Mouse (Mus musculus): ENCODE results near the gene Krtap4-13. TPM values are rescaled to one million over a fixed set of nuclear protein-coding genes. Genes with fewer than 3 reads are reported as not detected.
"Not testable (repeated sequence)": the region's sequence is repeated elsewhere in the genome, so short reads cannot be mapped to it uniquely, and the experiment has no call there.

Gene Krtap4-13
- total and polyA plus RNA-seq, 3 experiments: not detected

GRCm38 (mm10) chr11:99793367-99793766 is 16.3 kb downstream of the Krtap4-13 start, which contains the start of gene Gm11596:
Gene Gm11596, minus strand, starts transcription at chr11:99793467.
- H3K27me3 ChIP-seq (ENCODE audit: control insufficient read depth in 1 of 2, insufficient read depth in 2 of 2, low read length in 2 of 2): no peaks in the 10 kb centered on the region
- no peaks in the 10 kb centered on the region for H3K36me3 ChIP-seq (ENCODE audit: control insufficient read depth in 1 of 2, insufficient read depth in 2 of 2, low read length in 2 of 2)
- no peaks in the 10 kb centered on the region for H3K4me1 ChIP-seq (ENCODE audit: control insufficient read depth in 1 of 2, insufficient read depth in 2 of 2, low read length in 2 of 2)
- TF ChIP-seq UBTF (IDR thresholded peaks at IDR 0.05; ENCODE audit: borderline replicate concordance, insufficient read depth, low read depth, low read length) (no peak), ZKSCAN1 (IDR thresholded peaks at IDR 0.05; ENCODE audit: low read depth, low read length) (no peak), CTCF (IDR thresholded peaks at IDR 0.05 in 2 of 3, conservative IDR thresholded peaks at IDR 0.05 in 1 of 3; ENCODE audit: control insufficient read depth in 1 of 3, insufficient read depth in 1 of 3, low read depth in 2 of 3, low read length in 3 of 3, poor library complexity in 1 of 3, severe bottlenecking in 1 of 3) (no peak), MAZ (IDR thresholded peaks at IDR 0.05; ENCODE audit: low read depth, low read length) (no peak), TAL1 (IDR thresholded peaks at IDR 0.05; ENCODE audit: low read length) (no peak), GATA1 (IDR thresholded peaks at IDR 0.05; ENCODE audit: low read depth, low read length) (no peak), ELF1 (IDR thresholded peaks at IDR 0.05; ENCODE audit: low read depth, low read length) (no peak), CHD1 (IDR thresholded peaks at IDR 0.05; ENCODE audit: low read depth, low read length) (no peak), JUND (IDR thresholded peaks at IDR 0.05; ENCODE audit: low read depth, low read length) (no peak), BHLHE40 (IDR thresholded peaks at IDR 0.05; ENCODE audit: borderline replicate concordance, low read depth, low read length) (no peak), POLR2AphosphoS5 (IDR thresholded peaks at IDR 0.05; ENCODE audit: borderline replicate concordance, low read depth, low read length) (no peak), POLR2AphosphoS2 (IDR thresholded peaks at IDR 0.05; ENCODE audit: low read length) (no peak), RAD21 (IDR thresholded peaks at IDR 0.05; ENCODE audit: low read depth, low read length) (no peak), SMC3 (IDR thresholded peaks at IDR 0.05; ENCODE audit: low read depth, low read length) (no peak), USF2 (IDR thresholded peaks at IDR 0.05; ENCODE audit: borderline replicate concordance in 1 of 2, insufficient read depth in 1 of 2, low read depth in 1 of 2, low read length in 2 of 2) (no peak)
- H3K9ac ChIP-seq (ENCODE audit: control insufficient read depth, low read depth, low read length, poor library complexity, severe bottlenecking): no peak within 1 kb of the TSS
- H3K4me3 ChIP-seq (ENCODE audit: control insufficient read depth in 1 of 2, insufficient read depth in 1 of 2, low read depth in 2 of 2, low read length in 2 of 2): no peak within 1 kb of the TSS
- H3K79me2 ChIP-seq (ENCODE audit: control insufficient read depth, insufficient read depth, low read length, poor library complexity): no peaks in the 10 kb centered on the region
- no peak within 1 kb of the TSS for H3K27ac ChIP-seq (ENCODE audit: control insufficient read depth, low read depth, low read length)
- H3K9me3 ChIP-seq (replicated peaks; ENCODE audit: insufficient read depth, low read length): no peaks in the 10 kb centered on the region; the same call in 1 of the 2 replicates
- DNase-seq (ENCODE audit: low read depth, low spot score): no peak

DNA sequence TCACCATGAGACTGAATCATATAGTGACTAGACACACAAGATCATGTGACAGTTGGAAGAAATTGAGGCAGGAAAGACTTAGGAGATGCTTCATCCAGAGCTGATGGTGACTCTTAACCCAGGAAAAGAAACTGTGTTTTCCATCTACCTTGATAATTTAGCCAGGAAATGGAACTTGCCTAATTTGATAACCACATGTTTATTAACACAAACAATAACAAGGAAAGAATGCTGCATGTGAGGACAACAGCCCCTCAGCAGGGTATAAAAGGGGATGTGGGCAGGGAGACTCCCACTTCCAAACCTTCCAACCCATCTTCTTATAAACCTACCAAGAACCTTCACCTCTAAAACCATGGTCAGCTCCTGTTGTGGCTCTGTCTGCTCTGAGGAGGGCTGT is 24.8 kb downstream of the Krtap4-13 start, which contains the start of gene Krtap4-9:
Krtap4-9 (plus strand) TSS at position 301 of the 400 bp plus-strand sequence.
- H3K9me3 ChIP-seq (replicated peaks; ENCODE audit: insufficient read depth, low read length); H3K36me3 ChIP-seq (ENCODE audit: control insufficient read depth in 1 of 2, insufficient read depth in 2 of 2, low read length in 2 of 2); H3K9ac ChIP-seq (ENCODE audit: control insufficient read depth, low read depth, low read length, poor library complexity, severe bottlenecking); H3K27ac ChIP-seq (ENCODE audit: control insufficient read depth, low read depth, low read length); H3K4me3 ChIP-seq (ENCODE audit: control insufficient read depth in 1 of 2, insufficient read depth in 1 of 2, low read depth in 2 of 2, low read length in 2 of 2); H3K27me3 ChIP-seq (ENCODE audit: control insufficient read depth in 1 of 2, insufficient read depth in 2 of 2, low read length in 2 of 2); H3K79me2 ChIP-seq (ENCODE audit: control insufficient read depth, insufficient read depth, low read length, poor library complexity); H3K4me1 ChIP-seq (ENCODE audit: control insufficient read depth in 1 of 2, insufficient read depth in 2 of 2, low read length in 2 of 2); DNase-seq (ENCODE audit: low read depth, low spot score): not testable (repeated sequence)

- no peaks in the 10 kb centered on the region for H3K9me3 ChIP-seq (replicated peaks; ENCODE audit: insufficient read depth, low read length)
- H3K27me3 ChIP-seq (ENCODE audit: control insufficient read depth in 1 of 2, insufficient read depth in 2 of 2, low read length in 2 of 2): no peaks in the 10 kb centered on the region
- no peak for TF ChIP-seq CTCF (IDR thresholded peaks at IDR 0.05 in 2 of 3, conservative IDR thresholded peaks at IDR 0.05 in 1 of 3; ENCODE audit: control insufficient read depth in 1 of 3, insufficient read depth in 1 of 3, low read depth in 2 of 3, low read length in 3 of 3, poor library complexity in 1 of 3, severe bottlenecking in 1 of 3)
- TF ChIP-seq ZC3H11A (IDR thresholded peaks at IDR 0.05; ENCODE audit: low read depth, low read length): no peak
- no peak for TF ChIP-seq MAZ (IDR thresholded peaks at IDR 0.05; ENCODE audit: low read depth, low read length)
- no peak within 1 kb of the TSS for H3K4me3 ChIP-seq (ENCODE audit: control insufficient read depth in 1 of 2, insufficient read depth in 1 of 2, low read depth in 2 of 2, low read length in 2 of 2)
- no peaks in the 10 kb centered on the region for H3K79me2 ChIP-seq (ENCODE audit: control insufficient read depth, insufficient read depth, low read length, poor library complexity)
- no peaks in the 10 kb centered on the region for H3K36me3 ChIP-seq (ENCODE audit: control insufficient read depth in 1 of 2, insufficient read depth in 2 of 2, low read length in 2 of 2)
- no peak for DNase-seq (ENCODE audit: low read depth, low spot score)
- H3K4me1 ChIP-seq (ENCODE audit: control insufficient read depth in 1 of 2, insufficient read depth in 2 of 2, low read length in 2 of 2): no peaks in the 10 kb centered on the region
- H3K9ac ChIP-seq (ENCODE audit: control insufficient read depth, low read depth, low read length, poor library complexity, severe bottlenecking): no peak within 1 kb of the TSS
- no peak within 1 kb of the TSS for H3K27ac ChIP-seq (ENCODE audit: control insufficient read depth, low read depth, low read length)
These were observed 29.1 kb downstream of the Krtap4-13 start, which contains the start of gene Krtap4-8 for GRCm38 (mm10) chr11:99780604-99781003. Gene Krtap4-8, minus strand, starts transcription at chr11:99780704.
